Mouse (Mus musculus): Measurements from ENCODE around the gene Dhx16.

DNA sequence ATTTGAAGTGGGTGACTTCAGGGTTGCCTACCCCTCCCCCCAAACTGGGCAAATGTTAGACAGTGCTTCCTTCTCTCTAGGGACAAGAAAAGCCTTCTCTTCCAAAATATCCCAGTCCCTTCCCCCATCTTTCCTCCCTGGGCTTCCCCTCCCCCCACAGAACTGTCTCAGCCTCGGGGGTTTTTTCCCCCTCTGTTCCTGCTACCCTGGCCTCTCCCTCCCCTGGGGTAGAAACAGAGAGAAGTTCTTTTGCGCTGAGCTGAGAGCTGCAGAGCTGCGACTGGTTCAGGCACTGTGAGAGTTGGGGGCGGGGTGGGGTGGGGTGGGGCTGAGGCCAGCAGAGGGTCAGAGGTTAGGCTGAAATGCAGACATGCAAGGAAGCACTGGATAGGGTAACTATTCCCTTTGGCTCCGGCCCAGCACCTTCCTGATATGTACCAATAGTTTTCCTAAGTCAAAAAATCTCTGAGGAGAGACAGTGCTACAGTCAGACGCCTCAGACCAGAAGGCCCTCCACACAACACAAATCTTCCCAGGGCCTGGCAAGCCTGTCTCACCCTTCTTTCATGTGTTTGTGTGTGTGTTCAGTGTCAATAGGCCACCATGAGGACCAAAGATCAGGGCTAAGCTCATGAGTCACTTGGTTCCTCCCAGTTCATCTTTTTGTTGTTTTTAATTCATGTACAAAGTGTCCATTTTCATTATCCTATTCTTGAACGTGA is 10.1 kb upstream of the Dhx16 start:
- TF ChIP-seq POLR2A (IDR thresholded peaks at IDR 0.05; ENCODE audit: control insufficient read depth in 1 of 2, insufficient read depth in 1 of 2, low read depth in 1 of 2, low read length in 2 of 2, poor library complexity in 1 of 2) (no peak), RAD21 (IDR thresholded peaks at IDR 0.05; ENCODE audit: low read depth, low read length) (no peak), EP300 (IDR thresholded peaks at IDR 0.05; ENCODE audit: low read depth in 1 of 2, low read length in 2 of 2) (no peak), ZMIZ1 (IDR thresholded peaks at IDR 0.05; ENCODE audit: low read depth, low read length) (no peak), CTCF (IDR thresholded peaks at IDR 0.05 in 2 of 3, conservative IDR thresholded peaks at IDR 0.05 in 1 of 3; ENCODE audit: control insufficient read depth in 1 of 3, insufficient read depth in 1 of 3, low read depth in 2 of 3, low read length in 3 of 3, poor library complexity in 1 of 3, severe bottlenecking in 1 of 3) (no peak), USF1 (IDR thresholded peaks at IDR 0.05; ENCODE audit: low read depth, low read length) (no peak), MAFK (IDR thresholded peaks at IDR 0.05; ENCODE audit: borderline replicate concordance, low read depth, low read length) (no peak), TAL1 (IDR thresholded peaks at IDR 0.05; ENCODE audit: low read length) (no peak), SIN3A (IDR thresholded peaks at IDR 0.05; ENCODE audit: low read length) (no peak), MAZ (IDR thresholded peaks at IDR 0.05; ENCODE audit: low read depth, low read length) (no peak; the same call in none of the 2 replicates), KAT2A (conservative IDR thresholded peaks at IDR 0.05; ENCODE audit: low read depth, low read length) (no peak), E2F4 (IDR thresholded peaks at IDR 0.05; ENCODE audit: borderline replicate concordance, low read depth, low read length) (no peak), SMC3 (IDR thresholded peaks at IDR 0.05; ENCODE audit: low read depth, low read length) (no peak)
